Mouse (Mus musculus): ENCODE results near the gene Unc93b1. TPM values are rescaled to one million over a fixed set of nuclear protein-coding genes. Genes with fewer than 3 reads are reported as not detected.
A peak's percentile ranks its signal among the peaks of the same experiment; 100 is the strongest.

Unc93b1 gene
- total RNA-seq, 2 experiments from 2014 or later, result 42.5 to 47.5 TPM

GRCm38 (mm10) chr19:3912337-3913204 is 22.4 kb upstream of the Unc93b1 start, which contains the start of gene Ndufs8:
Gene Ndufs8 (minus strand): TSS chr19:3912774.
- peak; percentile 92 for DNase-seq

- DNase-seq, result no peak
Observed at GRCm38 (mm10) chr19:3913692-3914091, 21.3 kb upstream of the Unc93b1 start.

GRCm38 (mm10) chr19:3914535-3914934 is 20.5 kb upstream of the Unc93b1 start:
- DNase-seq, result no peak

- DNase-seq, result peak; percentile 61
Observed at GRCm38 (mm10) chr19:3916727-3917126, 18.3 kb upstream of the Unc93b1 start.

- no peak for DNase-seq
Observed at GRCm38 (mm10) chr19:3919928-3920327, 15.1 kb upstream of the Unc93b1 start.

GRCm38 (mm10) chr19:3922661-3923371 is 12.2 kb upstream of the Unc93b1 start:
- DNase-seq, result no peak

GRCm38 (mm10) chr19:3923586-3923985 is 11.4 kb upstream of the Unc93b1 start:
- DNase-seq, result peak; percentile 52

- peak; percentile 66 for DNase-seq
Observed at GRCm38 (mm10) chr19:3924190-3924589, 10.8 kb upstream of the Unc93b1 start.

GRCm38 (mm10) chr19:3924868-3925267 is 10.1 kb upstream of the Unc93b1 start:
- DNase-seq, result no peak

- DNase-seq, result no peak
Observed at GRCm38 (mm10) chr19:3925859-3926258, 9.1 kb upstream of the Unc93b1 start.

GRCm38 (mm10) chr19:3926279-3926678 is 8.7 kb upstream of the Unc93b1 start:
- peak; percentile 38 for DNase-seq

- DNase-seq, result peak; percentile 9
Observed at GRCm38 (mm10) chr19:3926685-3927084, 8.3 kb upstream of the Unc93b1 start.

- no peak for DNase-seq
Observed at GRCm38 (mm10) chr19:3927989-3928388, 7.0 kb upstream of the Unc93b1 start.

- peak; percentile 19 for DNase-seq
Observed at GRCm38 (mm10) chr19:3928779-3929178, 6.2 kb upstream of the Unc93b1 start.

- DNase-seq, result peak; percentile 98
Observed at GRCm38 (mm10) chr19:3929211-3929941, 5.6 kb upstream of the Unc93b1 start, which contains the start of gene Aldh3b1. Gene Aldh3b1 (minus strand): TSS chr19:3929808.

- DNase-seq, result peak; percentile 31
Observed at GRCm38 (mm10) chr19:3930262-3931057, 4.5 kb upstream of the Unc93b1 start.

- DNase-seq, result no peak
Observed at GRCm38 (mm10) chr19:3931716-3932115, 3.3 kb upstream of the Unc93b1 start.

- peak; percentile 78 for DNase-seq
Observed at GRCm38 (mm10) chr19:3935896-3936850, 1.2 kb downstream of the Unc93b1 start.

- DNase-seq, result no peak
Observed at GRCm38 (mm10) chr19:3942315-3942714, 7.3 kb downstream of the Unc93b1 start.

- no peak for DNase-seq
Observed at GRCm38 (mm10) chr19:3942986-3943735, 8.2 kb downstream of the Unc93b1 start.
